Mouse (Mus musculus): ENCODE results near the gene Tmem63b. TPM values are rescaled to one million over a fixed set of nuclear protein-coding genes. Genes with fewer than 3 reads are reported as not detected.

Gene Tmem63b
- total and polyA plus RNA-seq, 2 experiments from 2014 or later, result 139 to 252 TPM

- no peak for DNase-seq (ENCODE audit: low spot score)
- Histone ChIP-seq H3K9ac (replicated peaks; ENCODE audit: low read length) (no peak overlapping the region), H3K27me3 (ENCODE audit: insufficient read depth, low read length) (no peaks in the 10 kb centered on the region), H3K4me3 (ENCODE audit: low read length) (no peak overlapping the region), H3K4me2 (ENCODE audit: low read depth, low read length) (no peak overlapping the region), H3K9me3 (ENCODE audit: low read length) (no peaks in the 10 kb centered on the region), H3K36me3 (ENCODE audit: insufficient read depth, low read length) (no peaks in the 10 kb centered on the region), H3K4me1 (ENCODE audit: insufficient read depth, low read length) (0 out of 2 replicates have a peak, but pooled peaks cover 4% of the 10 kb centered on the region), H3K27ac (no peak overlapping the region)
- no peak for TF ChIP-seq CTCF (IDR thresholded peaks at IDR 0.05; ENCODE audit: low read depth)
- WGBS, result 76% methylated on average over 16 of the region's 16 CpGs
- ATAC-seq, result no peak
Measured at GRCm38 (mm10) chr17:45638596-45639295, 48.0 kb downstream of the Tmem63b start.

- Histone ChIP-seq H3K4me3 (ENCODE audit: low read length) (no peak overlapping the region), H3K9me3 (ENCODE audit: low read length) (no peaks in the 10 kb centered on the region), H3K4me1 (ENCODE audit: insufficient read depth, low read length) (peaks cover 6% of the 10 kb centered on the region; the same call in 1 of the 2 replicates), H3K9ac (replicated peaks; ENCODE audit: low read length) (no peak overlapping the region), H3K27me3 (ENCODE audit: insufficient read depth, low read length) (no peaks in the 10 kb centered on the region), H3K4me2 (ENCODE audit: low read depth, low read length) (no peak overlapping the region), H3K27ac (no peak overlapping the region), H3K36me3 (ENCODE audit: insufficient read depth, low read length) (no peaks in the 10 kb centered on the region)
- ATAC-seq (no peak), DNase-seq (ENCODE audit: low spot score) (no peak)
- TF ChIP-seq CTCF (IDR thresholded peaks at IDR 0.05; ENCODE audit: low read depth), result no peak
- WGBS, result 82% methylated on average over 5 of the region's 5 CpGs
Measured at GRCm38 (mm10) chr17:45634033-45634432, 52.7 kb downstream of the Tmem63b start.

GRCm38 (mm10) chr17:45631940-45632339, 54.8 kb downstream of the Tmem63b start:
- no peak overlapping the region for H3K9ac ChIP-seq (replicated peaks; ENCODE audit: low read length)
- no peak overlapping the region for H3K4me3 ChIP-seq (ENCODE audit: low read length)
- DNase-seq (ENCODE audit: low spot score) (no peak), ATAC-seq (no peak)
- 69% methylated on average over 6 of the region's 6 CpGs for WGBS
- no peak overlapping the region for H3K4me2 ChIP-seq (ENCODE audit: low read depth, low read length)
- H3K27ac ChIP-seq, result no peak overlapping the region
- H3K9me3 ChIP-seq (ENCODE audit: low read length), result no peaks in the 10 kb centered on the region
- no peak for TF ChIP-seq CTCF (IDR thresholded peaks at IDR 0.05; ENCODE audit: low read depth)
- peaks cover 6% of the 10 kb centered on the region; the same call in 1 of the 2 replicates for H3K4me1 ChIP-seq (ENCODE audit: insufficient read depth, low read length)
- H3K36me3 ChIP-seq (ENCODE audit: insufficient read depth, low read length), result no peaks in the 10 kb centered on the region
- H3K27me3 ChIP-seq (ENCODE audit: insufficient read depth, low read length), result no peaks in the 10 kb centered on the region

- H3K4me1 ChIP-seq (ENCODE audit: insufficient read depth, low read length), result peaks cover 6% of the 10 kb centered on the region; the same call in 1 of the 2 replicates
- H3K9me3 ChIP-seq (ENCODE audit: low read length), result no peaks in the 10 kb centered on the region
- no peaks in the 10 kb centered on the region for H3K36me3 ChIP-seq (ENCODE audit: insufficient read depth, low read length)
- ATAC-seq (no peak), DNase-seq (ENCODE audit: low spot score) (no peak)
- H3K4me3 ChIP-seq (ENCODE audit: low read length), result no peak overlapping the region; the same call in 1 of the 2 replicates
- WGBS, result 66% methylated on average over 3 of the region's 3 CpGs
- peak overlapping the region; percentile 46 for H3K9ac ChIP-seq (replicated peaks; ENCODE audit: low read length)
- H3K27ac ChIP-seq, result peak overlapping the region; percentile 82; the same call in 1 of the 2 replicates
- H3K27me3 ChIP-seq (ENCODE audit: insufficient read depth, low read length), result no peaks in the 10 kb centered on the region
- H3K4me2 ChIP-seq (ENCODE audit: low read depth, low read length), result peak overlapping the region; percentile 69
- TF ChIP-seq CTCF (IDR thresholded peaks at IDR 0.05; ENCODE audit: low read depth), result no peak
Measured at GRCm38 (mm10) chr17:45630992-45631391, 55.7 kb downstream of the Tmem63b start.

GRCm38 (mm10) chr17:45629861-45630694, 56.6 kb downstream of the Tmem63b start:
- H3K4me1 ChIP-seq (ENCODE audit: insufficient read depth, low read length), result peaks cover 6% of the 10 kb centered on the region; the same call in 1 of the 2 replicates
- DNase-seq (ENCODE audit: low spot score) (peak; percentile 91), ATAC-seq (peak; percentile 91)
- peak overlapping the region; percentile 32 for H3K4me3 ChIP-seq (ENCODE audit: low read length)
- peak overlapping the region; percentile 69 for H3K4me2 ChIP-seq (ENCODE audit: low read depth, low read length)
- WGBS, result 1% methylated on average over 34 of the region's 34 CpGs
- no peaks in the 10 kb centered on the region for H3K9me3 ChIP-seq (ENCODE audit: low read length)
- H3K9ac ChIP-seq (replicated peaks; ENCODE audit: low read length), result peak overlapping the region; percentile 46
- H3K27me3 ChIP-seq (ENCODE audit: insufficient read depth, low read length), result no peaks in the 10 kb centered on the region
- peak; percentile 81 for TF ChIP-seq CTCF (IDR thresholded peaks at IDR 0.05; ENCODE audit: low read depth)
- peak overlapping the region; percentile 82 for H3K27ac ChIP-seq
- no peaks in the 10 kb centered on the region for H3K36me3 ChIP-seq (ENCODE audit: insufficient read depth, low read length)

GRCm38 (mm10) chr17:45628885-45629855, 57.5 kb downstream of the Tmem63b start:
- peak; percentile 42 for DNase-seq (ENCODE audit: low spot score)
- peak; percentile 24 for ATAC-seq
- no peaks in the 10 kb centered on the region for H3K9me3 ChIP-seq (ENCODE audit: low read length)
- peak overlapping the region; percentile 69 for H3K4me2 ChIP-seq (ENCODE audit: low read depth, low read length)
- 62% methylated on average over 13 of the region's 13 CpGs for WGBS
- H3K36me3 ChIP-seq (ENCODE audit: insufficient read depth, low read length), result no peaks in the 10 kb centered on the region
- H3K27me3 ChIP-seq (ENCODE audit: insufficient read depth, low read length), result no peaks in the 10 kb centered on the region
- H3K4me1 ChIP-seq (ENCODE audit: insufficient read depth, low read length), result peaks cover 6% of the 10 kb centered on the region; the same call in 1 of the 2 replicates
- H3K4me3 ChIP-seq (ENCODE audit: low read length), result peak overlapping the region; percentile 32; the same call in 1 of the 2 replicates
- no peak for TF ChIP-seq CTCF (IDR thresholded peaks at IDR 0.05; ENCODE audit: low read depth)
- H3K27ac ChIP-seq, result peak overlapping the region; percentile 82
- H3K9ac ChIP-seq (replicated peaks; ENCODE audit: low read length), result no peak overlapping the region
